Mouse (Mus musculus) heart, adult 9 months (tissue): Measurements from ENCODE around the gene Angptl1.

Experiments used
- DNase-seq, 2 experiments: peaks; one replicate each; pipeline ENCODE4 v3.0.0; 2022; ENCODE audit warnings: low spot score in 2 of 2

The Angptl1 gene

GRCm38 (mm10) chr1:156870616-156871015, 32.3 kb downstream of the Angptl1 start:
- DNase-seq, result no peak

GRCm38 (mm10) chr1:156884782-156885181, 46.4 kb downstream of the Angptl1 start:
- DNase-seq, result no peak

GRCm38 (mm10) chr1:156885879-156886278, 47.5 kb downstream of the Angptl1 start:
- DNase-seq, result no peak

- DNase-seq, result no peak
Measured at GRCm38 (mm10) chr1:156888830-156889229, 50.5 kb downstream of the Angptl1 start.

GRCm38 (mm10) chr1:156891561-156891960, 53.2 kb downstream of the Angptl1 start:
- no peak for DNase-seq

- DNase-seq, result no peak
Measured at GRCm38 (mm10) chr1:156901689-156902088, 63.3 kb downstream of the Angptl1 start.

GRCm38 (mm10) chr1:156903899-156904298, 65.5 kb downstream of the Angptl1 start:
- no peak for DNase-seq

GRCm38 (mm10) chr1:156905660-156906059, 67.3 kb downstream of the Angptl1 start:
- DNase-seq, result no peak

- no peak for DNase-seq
Measured at GRCm38 (mm10) chr1:156909265-156909664, 70.9 kb downstream of the Angptl1 start.

- DNase-seq, result no peak
Measured at GRCm38 (mm10) chr1:156909866-156910265, 71.5 kb downstream of the Angptl1 start.
